Mouse (Mus musculus): ENCODE measurements around the gene Ms4a2.

Gene Ms4a2

GRCm38 (mm10) chr19:11623551-11623950, at the start of gene Ms4a2:
TSS of gene Ms4a2 (minus strand) at chr19:11623719.
- POLR2A ChIA-PET, result no interaction called here
- CTCF ChIA-PET, result no interaction called here

GRCm38 (mm10) chr19:11661562-11661961, 38.0 kb upstream of the Ms4a2 start:
- ChIA-PET CTCF (no interaction called here), POLR2A (no interaction called here)

GRCm38 (mm10) chr19:11660459-11660858, 36.9 kb upstream of the Ms4a2 start, which contains the start of gene Oosp2:
TSS of gene Oosp2 (minus strand) at chr19:11660559.
- ChIA-PET POLR2A (interaction anchor here in 1 of 4 experiments (0.7 kb wide), 1 partner anchor 735 kb away, joined by 5 read pairs; no protein-coding TSS in a partner anchor), CTCF (no interaction called here)

- ChIA-PET POLR2A (no interaction called here), CTCF (interaction anchor here in 1 of 4 experiments (0.6 kb wide), 1 partner anchor 40 kb away, joined by 4 read pairs; no protein-coding TSS in a partner anchor)
Observed at GRCm38 (mm10) chr19:11659142-11659541, 35.6 kb upstream of the Ms4a2 start.

GRCm38 (mm10) chr19:11649564-11649963, 26.0 kb upstream of the Ms4a2 start:
- ChIA-PET POLR2A (no interaction called here), CTCF (no interaction called here)

- ChIA-PET CTCF (no interaction called here), POLR2A (interaction anchor here in 1 of 4 experiments (0.6 kb wide), 1 partner anchor 437 kb away, joined by 3 read pairs; no protein-coding TSS in a partner anchor)
Observed at GRCm38 (mm10) chr19:11646166-11646565, 22.6 kb upstream of the Ms4a2 start.

- ChIA-PET POLR2A (interaction anchor here in 1 of 4 experiments (0.7 kb wide), 1 partner anchor 846 kb away, joined by 4 read pairs; no protein-coding TSS in a partner anchor), CTCF (no interaction called here)
Observed at GRCm38 (mm10) chr19:11640732-11641131, 17.2 kb upstream of the Ms4a2 start, which contains the start of gene Ms4a3. TSS of gene Ms4a3 (minus strand) at chr19:11640851.

- POLR2A ChIA-PET, result no interaction called here
- CTCF ChIA-PET, result no interaction called here
Observed at GRCm38 (mm10) chr19:11639038-11639437, 15.5 kb upstream of the Ms4a2 start.

GRCm38 (mm10) chr19:11635572-11635971, 12.1 kb upstream of the Ms4a2 start:
- CTCF ChIA-PET, result no interaction called here
- POLR2A ChIA-PET, result no interaction called here

GRCm38 (mm10) chr19:11634330-11634729, 10.8 kb upstream of the Ms4a2 start:
- POLR2A ChIA-PET, result no interaction called here
- CTCF ChIA-PET, result no interaction called here

GRCm38 (mm10) chr19:11633732-11634131, 10.2 kb upstream of the Ms4a2 start:
- CTCF ChIA-PET, result no interaction called here
- POLR2A ChIA-PET, result no interaction called here

GRCm38 (mm10) chr19:11625231-11625630, 1.7 kb upstream of the Ms4a2 start:
- ChIA-PET CTCF (no interaction called here), POLR2A (no interaction called here)

GRCm38 (mm10) chr19:11624800-11625199, 1.3 kb upstream of the Ms4a2 start:
- CTCF ChIA-PET, result no interaction called here
- POLR2A ChIA-PET, result interaction anchor here in 1 of 4 experiments (0.7 kb wide), 1 partner anchor 109 kb away, joined by 3 read pairs; no protein-coding TSS in a partner anchor

GRCm38 (mm10) chr19:11617983-11618382, 5.5 kb downstream of the Ms4a2 start:
- CTCF ChIA-PET, result interaction anchor here in 1 of 4 experiments (0.6 kb wide), 1 partner anchor 404 kb away, joined by 8 read pairs; no protein-coding TSS in a partner anchor
- POLR2A ChIA-PET, result interaction anchor here in 1 of 4 experiments (1.0 kb wide), 1 partner anchor 247 kb away, joined by 3 read pairs; no protein-coding TSS in a partner anchor

GRCm38 (mm10) chr19:11614805-11615204, 8.7 kb downstream of the Ms4a2 start:
- ChIA-PET POLR2A (interaction anchor here in 1 of 4 experiments (0.6 kb wide), 1 partner anchor 204 kb away, joined by 4 read pairs; no protein-coding TSS in a partner anchor), CTCF (interaction anchor here in 2 of 4 experiments (1.5 kb wide), 2 partner anchors 9 to 153 kb away, joined by 3 to 5 read pairs; no protein-coding TSS in a partner anchor)

- ChIA-PET POLR2A (interaction anchor here in 1 of 4 experiments (0.6 kb wide), 1 partner anchor 205 kb away, joined by 4 read pairs; no protein-coding TSS in a partner anchor), CTCF (interaction anchor here in 3 of 4 experiments (0.9 to 1.5 kb wide), 3 partner anchors 9 to 154 kb away, joined by 3 to 5 read pairs (median 3); no protein-coding TSS in a partner anchor)
Observed at GRCm38 (mm10) chr19:11613776-11614443, 9.6 kb downstream of the Ms4a2 start.

- CTCF ChIA-PET, result interaction anchor here in 1 of 4 experiments (1.2 to 1.5 kb wide), 2 partner anchors 155 to 206 kb away, joined by 3 to 5 read pairs; no protein-coding TSS in a partner anchor
- POLR2A ChIA-PET, result interaction anchor here in 1 of 4 experiments (1.3 kb wide), 1 partner anchor 192 kb away, joined by 3 read pairs; no protein-coding TSS in a partner anchor
Observed at GRCm38 (mm10) chr19:11613084-11613483, 10.4 kb downstream of the Ms4a2 start.

- ChIA-PET POLR2A (interaction anchor here in 1 of 4 experiments (1.3 kb wide), 1 partner anchor 193 kb away, joined by 3 read pairs; no protein-coding TSS in a partner anchor), CTCF (interaction anchor here in 1 of 4 experiments (1.2 kb wide), 1 partner anchor 207 kb away, joined by 3 read pairs; no protein-coding TSS in a partner anchor)
Observed at GRCm38 (mm10) chr19:11612293-11612692, 11.2 kb downstream of the Ms4a2 start.

- POLR2A ChIA-PET, result interaction anchor here in 1 of 4 experiments (0.6 kb wide), 1 partner anchor 267 kb away, joined by 7 read pairs; no protein-coding TSS in a partner anchor
- CTCF ChIA-PET, result interaction anchor here in 2 of 4 experiments (0.6 to 1.6 kb wide), 4 partner anchors 157 to 396 kb away, joined by 3 to 4 read pairs (median 3); no protein-coding TSS in a partner anchor
Observed at GRCm38 (mm10) chr19:11611541-11611945, 12.0 kb downstream of the Ms4a2 start.

- POLR2A ChIA-PET, result interaction anchor here in 1 of 4 experiments (0.8 kb wide), 1 partner anchor 180 kb away, joined by 3 read pairs; no protein-coding TSS in a partner anchor
- CTCF ChIA-PET, result interaction anchor here in 2 of 4 experiments (0.6 to 0.8 kb wide), 3 partner anchors 157 to 400 kb away, joined by 3 to 4 read pairs (median 3); no protein-coding TSS in a partner anchor
Observed at GRCm38 (mm10) chr19:11608172-11608571, 15.3 kb downstream of the Ms4a2 start.
